Mouse (Mus musculus) hematopoietic multipotent progenitor cell, adult 10-12 weeks (in vitro differentiated cells): ENCODE measurements around the gene Gprc5c. TPM values are rescaled to one million over a fixed set of nuclear protein-coding genes. Genes with fewer than 3 reads are reported as not detected.

ENCODE experiments used
- polyA plus RNA-seq: library from polyadenylated mRNA; stranded (reverse); fragments of >175 nt; gene quantifications from 2 replicates; pipeline ENCODE4 v1.2.3, GENCODE M21; 2012; ENCODE audit warnings: low replicate concordance

Gene Gprc5c
- 2.2 and 2.4 TPM in 2 replicates for polyA plus RNA-seq

GRCm38 (mm10) chr11:114850452-114851268 lies at the start of gene Gprc5c:
TSS of gene Gprc5c (plus strand) at chr11:114851152.

GRCm38 (mm10) chr11:114889991-114890518 lies 39.1 kb downstream of the Gprc5c start, which contains the start of gene Cd300a:
TSS of gene Cd300a (plus strand) at chr11:114890041.

Other genes with a start within 250 kb of the Gprc5c start
- 101 and 376 TPM in 2 replicates for gene Rpl38, start 182.6 kb upstream of the Gprc5c start, polyA plus RNA-seq
- gene Ttyh2, start 175.7 kb upstream of the Gprc5c start, polyA plus RNA-seq: 7.9 and 9.2 TPM in 2 replicates
- 0.12 TPM in 1 of 2 replicates, not detected in the other for gene Dnaic2, start 123.7 kb upstream of the Gprc5c start, polyA plus RNA-seq
- 10.1 and 14.4 TPM in 2 replicates for gene Kif19a, start 85.8 kb upstream of the Gprc5c start, polyA plus RNA-seq
- 0.54 TPM in 1 of 2 replicates, not detected in the other for gene Btbd17, start 55.2 kb upstream of the Gprc5c start, polyA plus RNA-seq
- not detected in 2 replicates for gene Gpr142, start 52.2 kb upstream of the Gprc5c start, polyA plus RNA-seq
- 5.7 and 7.1 TPM in 2 replicates for gene Cd300a, start 38.9 kb downstream of the Gprc5c start, polyA plus RNA-seq
- gene Cd300lb, start 83.2 kb downstream of the Gprc5c start, polyA plus RNA-seq: 4.0 and 11.4 TPM in 2 replicates
- 0.28 and 0.65 TPM in 2 replicates for gene Cd300c, start 118.0 kb downstream of the Gprc5c start, polyA plus RNA-seq
- 0.70 and 0.89 TPM in 2 replicates for gene Cd300ld, start 138.8 kb downstream of the Gprc5c start, polyA plus RNA-seq
- 2.3 and 2.7 TPM in 2 replicates for gene Cd300c2, start 150.7 kb downstream of the Gprc5c start, polyA plus RNA-seq
- gene Cd300ld2, start 165.0 kb downstream of the Gprc5c start, polyA plus RNA-seq: not detected in 2 replicates
- gene Cd300ld4, start 175.9 kb downstream of the Gprc5c start, polyA plus RNA-seq: not detected in 2 replicates
- 2.4 TPM in 1 of 2 replicates, not detected in the other for gene Cd300ld5, start 186.6 kb downstream of the Gprc5c start, polyA plus RNA-seq
- 4.6 and 5.0 TPM in 2 replicates for gene Cd300ld3, start 197.3 kb downstream of the Gprc5c start, polyA plus RNA-seq
- 0.98 and 1.4 TPM in 2 replicates for gene Cd300e, start 211.0 kb downstream of the Gprc5c start, polyA plus RNA-seq
- 16.0 and 19.2 TPM in 2 replicates for gene Rab37, start 240.3 kb downstream of the Gprc5c start, polyA plus RNA-seq